Mouse (Mus musculus): ENCODE measurements around the gene Sez6l.
"Not testable (repeated sequence)": the region's sequence is repeated elsewhere in the genome, so short reads cannot be mapped to it uniquely, and the experiment has no call there.

The Sez6l gene

GRCm38 (mm10) chr5:112433004-112433403 is 144.0 kb downstream of the Sez6l start:
- peak; percentile 52 to 60 for DNase-seq (ENCODE audit: low spot score in 2 of 2)

- DNase-seq (ENCODE audit: low spot score in 2 of 2) = no peak
Measured at GRCm38 (mm10) chr5:112432033-112432432, 145.0 kb downstream of the Sez6l start.

GRCm38 (mm10) chr5:112431120-112431775 is 145.7 kb downstream of the Sez6l start:
- DNase-seq (ENCODE audit: low spot score in 2 of 2) = no peak

- DNase-seq (ENCODE audit: low spot score in 2 of 2) = peak; percentile 13 to 22
Measured at GRCm38 (mm10) chr5:112428944-112429343, 148.0 kb downstream of the Sez6l start.

GRCm38 (mm10) chr5:112427283-112427682 is 149.7 kb downstream of the Sez6l start:
- DNase-seq (ENCODE audit: low spot score in 2 of 2) = peak in 1 of 2 experiments; percentile 25

- DNase-seq (ENCODE audit: low spot score in 2 of 2) = no peak
Measured at GRCm38 (mm10) chr5:112426635-112427034, 150.3 kb downstream of the Sez6l start.

- DNase-seq (ENCODE audit: low spot score in 2 of 2) = no peak
Measured at GRCm38 (mm10) chr5:112419535-112419934, 157.4 kb downstream of the Sez6l start.

- DNase-seq (ENCODE audit: low spot score in 2 of 2) = no peak
Measured at GRCm38 (mm10) chr5:112418023-112418422, 159.0 kb downstream of the Sez6l start.

GRCm38 (mm10) chr5:112416673-112417072 is 160.3 kb downstream of the Sez6l start:
- no peak for DNase-seq (ENCODE audit: low spot score in 2 of 2)

GRCm38 (mm10) chr5:112412781-112413180 is 164.2 kb downstream of the Sez6l start:
- DNase-seq (ENCODE audit: low spot score in 2 of 2) = not testable (repeated sequence)

GRCm38 (mm10) chr5:112411514-112412335 is 165.3 kb downstream of the Sez6l start:
- DNase-seq (ENCODE audit: low spot score in 2 of 2) = no peak

- DNase-seq (ENCODE audit: low spot score in 2 of 2) = no peak
Measured at GRCm38 (mm10) chr5:112411072-112411471, 165.9 kb downstream of the Sez6l start.

GRCm38 (mm10) chr5:112409274-112409673 is 167.7 kb downstream of the Sez6l start:
- no peak for DNase-seq (ENCODE audit: low spot score in 2 of 2)

GRCm38 (mm10) chr5:112406017-112406416 is 171.0 kb downstream of the Sez6l start:
- no peak for DNase-seq (ENCODE audit: low spot score in 2 of 2)

- no peak for DNase-seq (ENCODE audit: low spot score in 2 of 2)
Measured at GRCm38 (mm10) chr5:112402437-112402836, 174.5 kb downstream of the Sez6l start.

- DNase-seq (ENCODE audit: low spot score in 2 of 2) = no peak
Measured at GRCm38 (mm10) chr5:112399284-112399683, 177.7 kb downstream of the Sez6l start.

GRCm38 (mm10) chr5:112396066-112396465 is 180.9 kb downstream of the Sez6l start:
- no peak for DNase-seq (ENCODE audit: low spot score in 2 of 2)

- DNase-seq (ENCODE audit: low spot score in 2 of 2) = peak in 1 of 2 experiments; percentile 7
Measured at GRCm38 (mm10) chr5:112394779-112395443, 182.1 kb downstream of the Sez6l start, which contains the start of gene Asphd2. Gene Asphd2, minus strand, starts transcription at chr5:112394866.

GRCm38 (mm10) chr5:112394415-112394763 is 182.6 kb downstream of the Sez6l start:
- no peak for DNase-seq (ENCODE audit: low spot score in 2 of 2)

- DNase-seq (ENCODE audit: low spot score in 2 of 2) = no peak
Measured at GRCm38 (mm10) chr5:112393741-112394414, 183.1 kb downstream of the Sez6l start.

- DNase-seq (ENCODE audit: low spot score in 2 of 2) = no peak
Measured at GRCm38 (mm10) chr5:112391676-112392323, 185.2 kb downstream of the Sez6l start.
